Mouse (Mus musculus): ENCODE measurements at regions not wholly inside any gene's neighbourhood (a gene's known extent, or its start where the extent isn't known, plus 50 kb on each side); places are given as distances from the start of the nearest gene placed in this dataset.
"Not testable (repeated sequence)": the region's sequence is repeated elsewhere in the genome, so short reads cannot be mapped to it uniquely, and the experiment has no call there.

DNA sequence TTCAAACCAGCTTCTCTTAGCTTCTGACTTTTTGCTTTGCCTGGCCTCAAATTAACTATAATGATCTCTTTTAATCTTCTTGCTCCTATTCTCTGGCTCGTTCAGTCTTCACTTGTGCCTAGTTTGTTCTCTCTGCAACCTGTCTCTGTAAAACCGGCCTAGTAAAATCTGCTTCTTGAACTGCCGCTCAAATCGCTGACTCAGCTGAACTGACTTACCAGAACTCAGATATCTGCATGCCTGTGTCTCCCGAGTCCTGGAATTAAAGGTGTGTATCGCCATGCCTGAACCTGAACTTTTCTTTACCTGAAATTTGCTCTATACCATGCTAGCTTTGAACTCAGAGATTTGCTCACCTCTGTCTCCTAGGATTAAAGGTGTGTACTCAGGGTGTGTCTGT is 212.2 kb downstream of the Glrx3 start:
- DNase-seq = no peak

DNA sequence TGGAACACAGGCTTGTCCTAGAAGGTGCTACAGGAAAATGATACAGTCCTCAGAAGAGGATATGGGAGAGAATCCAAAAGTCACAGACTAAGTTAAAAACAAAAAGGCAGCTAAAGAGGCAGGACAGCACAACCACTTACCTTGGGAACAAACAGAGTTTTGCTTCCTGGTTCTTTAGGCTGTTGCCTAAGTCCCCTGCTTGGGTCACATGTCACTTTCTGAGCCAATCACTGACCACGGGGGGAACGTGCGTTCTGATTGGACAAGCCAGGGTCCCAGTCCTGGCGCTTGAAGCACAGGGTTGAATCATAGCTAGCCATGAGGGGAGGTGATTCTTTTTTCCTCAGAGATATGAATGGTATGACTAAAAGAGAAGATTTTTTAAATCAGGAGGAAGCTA is 216.4 kb downstream of the Glrx3 start:
- DNase-seq = no peak

DNA sequence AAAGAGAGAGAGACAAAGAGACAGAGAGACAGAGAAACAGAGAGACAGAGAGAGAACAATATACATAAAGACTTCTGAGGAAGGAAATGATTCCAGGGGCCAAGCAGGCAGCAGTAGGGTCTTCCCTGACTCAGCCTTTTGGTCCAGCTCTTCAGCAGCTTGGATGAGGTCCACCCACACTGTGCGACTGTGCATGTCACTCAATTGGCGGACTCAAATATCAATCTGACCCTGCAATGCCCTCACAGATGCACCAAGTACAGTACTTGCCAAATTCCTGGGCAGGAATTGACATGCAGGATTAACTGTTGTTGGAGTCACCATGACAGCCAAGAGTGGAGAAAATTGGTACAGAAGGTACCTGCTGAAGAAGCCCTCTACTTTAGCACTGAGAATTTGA is 229.8 kb downstream of the Glrx3 start:
- DNase-seq = no peak

- DNase-seq = no peak
Observed at GRCm38 (mm10) chr7:137671156-137671555, 233.7 kb downstream of the Glrx3 start.

DNA sequence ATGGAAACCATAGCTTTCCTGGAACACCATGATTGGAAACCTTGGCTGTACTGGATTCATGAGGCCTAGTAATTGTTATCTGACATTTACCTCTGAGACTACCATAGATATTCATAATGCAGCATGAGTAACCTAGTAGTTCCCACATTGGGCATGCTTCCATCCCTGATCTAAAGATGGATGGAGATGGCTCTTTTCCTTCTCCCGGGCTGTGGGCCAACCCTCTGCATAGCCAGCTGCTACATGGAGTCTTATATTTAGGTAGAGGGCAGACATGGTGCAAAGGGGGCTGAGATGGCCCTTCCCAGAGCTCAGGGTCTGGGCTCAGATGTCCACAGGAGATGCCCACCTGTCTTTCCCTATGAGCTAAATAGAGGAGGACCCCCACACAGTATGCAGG is 237.2 kb downstream of the Glrx3 start:
- peak; percentile 52 for DNase-seq

- no peak for DNase-seq
Observed at GRCm38 (mm10) chr7:137675381-137675780, 238.0 kb downstream of the Glrx3 start.

- DNase-seq = no peak
Observed at GRCm38 (mm10) chr7:137684826-137685225, 247.4 kb downstream of the Glrx3 start.

GRCm38 (mm10) chr7:137685320-137685719 is 247.9 kb downstream of the Glrx3 start:
- no peak for DNase-seq

GRCm38 (mm10) chr7:137696831-137697230 is 259.4 kb downstream of the Glrx3 start:
- DNase-seq = no peak

GRCm38 (mm10) chr7:137698501-137698900 is 261.1 kb downstream of the Glrx3 start:
- not testable (repeated sequence) for DNase-seq

GRCm38 (mm10) chr7:137712862-137713261 is 275.4 kb downstream of the Glrx3 start:
- no peak for DNase-seq

DNA sequence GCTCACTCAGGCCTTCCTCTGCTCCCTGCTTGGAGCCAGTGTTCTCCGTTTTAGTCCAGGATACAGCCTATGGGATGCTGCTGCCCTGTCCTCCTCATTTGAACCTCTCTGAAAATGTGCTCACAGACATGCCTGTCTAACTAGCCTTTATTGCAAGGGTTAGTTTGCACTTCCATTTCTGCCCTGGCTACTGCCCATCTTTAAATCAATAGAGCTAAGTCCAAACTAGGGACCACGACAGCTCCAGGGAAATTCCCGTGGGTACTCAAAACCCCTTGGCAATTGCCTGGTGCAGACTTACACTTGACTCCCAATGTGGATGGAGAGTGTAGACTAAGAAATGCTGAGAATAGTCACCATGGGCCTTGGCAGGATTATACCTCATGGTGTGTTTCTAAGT is 276.4 kb downstream of the Glrx3 start:
- no peak for DNase-seq

- DNase-seq = no peak
Observed at GRCm38 (mm10) chr7:137714318-137714962, 277.0 kb downstream of the Glrx3 start.

GRCm38 (mm10) chr7:137715126-137715900 is 277.9 kb downstream of the Glrx3 start:
- peak; percentile 18 for DNase-seq

GRCm38 (mm10) chr7:137723361-137724040 is 286.1 kb downstream of the Glrx3 start:
- no peak for DNase-seq

DNA sequence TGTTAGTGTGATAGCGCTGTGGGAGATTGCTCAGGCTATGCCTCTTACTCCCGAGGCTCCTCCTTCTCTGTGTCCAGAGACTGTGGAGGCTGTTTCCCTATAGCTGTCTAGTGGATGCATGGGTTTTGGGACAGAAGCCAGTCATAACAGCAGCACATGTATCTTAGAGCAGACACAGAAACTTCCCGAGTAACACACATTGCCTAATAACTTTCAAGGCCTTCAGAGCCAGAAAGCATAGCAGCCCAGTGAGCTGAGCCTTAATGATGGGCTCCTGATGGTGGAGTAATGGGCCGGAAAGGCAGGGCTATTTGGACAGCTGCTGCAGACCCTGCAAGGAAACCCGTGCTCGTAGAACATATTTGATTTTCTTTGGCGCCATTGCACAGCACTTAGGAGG is 288.6 kb downstream of the Glrx3 start:
- DNase-seq = no peak

DNA sequence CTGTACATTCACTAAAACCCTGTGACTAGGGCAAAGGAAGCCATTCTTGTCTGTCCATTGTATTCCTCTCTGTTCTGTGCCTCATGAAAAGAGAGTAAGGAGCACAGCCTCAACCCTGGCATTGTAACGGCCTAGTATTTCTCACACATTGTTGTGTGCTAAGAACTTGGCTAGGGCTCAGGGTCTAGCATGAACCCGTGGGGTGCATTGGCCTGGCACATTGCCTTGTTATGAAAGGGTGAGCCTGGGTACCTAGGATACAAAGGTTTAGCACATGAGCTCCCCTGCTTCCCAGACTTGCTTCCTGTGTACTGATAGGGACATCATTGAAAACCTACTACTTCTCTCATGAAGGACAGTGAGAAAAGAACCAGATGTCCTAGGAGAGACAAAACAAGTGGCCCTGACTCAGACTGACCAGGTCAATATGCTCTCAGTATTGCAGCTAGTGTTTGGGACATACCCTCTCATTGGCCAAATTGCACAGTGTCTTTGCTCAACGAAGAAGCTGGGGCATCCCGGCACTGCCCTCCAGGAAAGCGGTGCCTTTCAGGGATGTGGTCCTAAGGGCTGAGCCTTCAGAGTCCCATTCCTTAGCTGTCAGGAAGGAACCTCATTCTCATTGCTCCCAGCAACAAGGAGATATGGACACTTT is 298.6 kb downstream of the Glrx3 start:
- no peak for DNase-seq

DNA sequence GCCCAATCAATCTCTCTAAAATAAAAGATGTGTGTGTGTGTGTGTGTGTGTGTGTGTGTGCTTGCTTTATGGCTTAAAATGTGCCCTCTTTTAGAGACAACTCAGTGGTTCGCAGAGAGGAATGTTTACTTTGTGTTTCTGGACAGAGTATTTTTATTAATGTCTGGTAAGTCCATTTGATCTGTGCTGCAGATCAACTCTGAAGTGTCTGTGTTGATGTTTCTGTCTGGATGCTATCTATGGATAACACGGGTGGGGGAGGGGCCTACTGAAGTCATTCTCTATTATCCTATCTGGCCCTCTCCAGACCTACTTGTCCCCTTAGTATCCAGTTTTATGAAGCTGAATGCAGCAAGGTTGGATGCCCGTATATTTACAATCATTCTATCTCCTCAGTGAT is 304.3 kb downstream of the Glrx3 start:
- DNase-seq = no peak

GRCm38 (mm10) chr7:137742297-137742751 is 304.9 kb downstream of the Glrx3 start:
- no peak for DNase-seq

GRCm38 (mm10) chr7:137745575-137745974 is 308.2 kb downstream of the Glrx3 start:
- no peak for DNase-seq

- DNase-seq = no peak
Observed at GRCm38 (mm10) chr7:137745991-137746390, 308.6 kb downstream of the Glrx3 start.

- no peak for DNase-seq
Observed at GRCm38 (mm10) chr7:137748936-137749335, 311.5 kb downstream of the Glrx3 start.

- no peak for DNase-seq
Observed at GRCm38 (mm10) chr7:137750741-137751140, 313.3 kb downstream of the Glrx3 start.

Data from right cerebral cortex, postnatal 25 days (tissue).